Mouse (Mus musculus) small intestine, adult 2 months (tissue): ENCODE measurements around the gene Arsb.

Experiments
- CTCF ChIP-seq: fragments of 200-500 bp; IDR thresholded peaks from 2 replicates; pipeline ENCODE4 v1.5.1; 2012; ENCODE audit warnings: low read depth, mild to moderate bottlenecking, control low read depth, inconsistent platforms, low read length, moderate library complexity, mixed read lengths; ENCODE audit not compliant: insufficient replicate concordance, insufficient read length; ENCODE audit errors: extremely low read depth
- POLR2A ChIP-seq: fragments of 200-500 bp; IDR thresholded peaks from 2 replicates; pipeline ENCODE4 v1.6.1; 2012; ENCODE audit warnings: low read depth, mild to moderate bottlenecking, control low read depth, inconsistent platforms, low read length, moderate library complexity

- TF ChIP-seq CTCF (no peak), POLR2A (no peak)
Observed at GRCm38 (mm10) chr13:93864066-93864740, 92.8 kb downstream of the Arsb start.
